In genomic region chr5:114772456-114773203, GRCm38 (mm10) we compare ENCODE assay signal across 8 mouse cellular contexts. TPM values are rescaled to one million over a fixed set of nuclear protein-coding genes. Genes with fewer than 3 reads are reported as not detected.
A peak's percentile ranks its signal among the peaks of the same experiment; 100 is the strongest.
DNase-seq lines count a peak whose midpoint lies in the region; ATAC-seq lines count a peak whose summit lies in the region.

No protein-coding gene starts in this region.

- peak overlapping the region; percentile 83 for H3K4me2 ChIP-seq in embryonic facial prominence, embryonic 13.5 days
- H3K4me2 ChIP-seq in heart, embryonic 15.5 days = peak overlapping the region; percentile 75
- peak overlapping the region; percentile 97 for H3K4me2 ChIP-seq in stomach, embryonic 14.5 days (replicated peaks; ENCODE audit: low read depth, low read length)

- no peaks in the 10 kb centered on the region for H3K27me3 ChIP-seq in embryonic facial prominence, embryonic 13.5 days
- no peaks in the 10 kb centered on the region for H3K27me3 ChIP-seq in heart, embryonic 15.5 days
- no peaks in the 10 kb centered on the region for H3K27me3 ChIP-seq in megakaryocyte, embryonic 14.5 days (replicated peaks)
- H3K27me3 ChIP-seq in stomach, embryonic 14.5 days (ENCODE audit: control insufficient read depth, insufficient read depth, low read length) = no peaks in the 10 kb centered on the region

- peak; percentile 40 for ATAC-seq in embryonic facial prominence, embryonic 13.5 days (ENCODE audit: insufficient number of reproducible peaks, insufficient read depth, low FRiP score, low TSS enrichment, low read depth)
- peak; percentile 69 for ATAC-seq in heart, embryonic 15.5 days (replicated peaks; ENCODE audit: insufficient number of reproducible peaks, insufficient read depth, low FRiP score, low read depth)
- ATAC-seq in stomach, embryonic 14.5 days (ENCODE audit: insufficient number of reproducible peaks, insufficient read depth, low FRiP score, low read depth) = peak; percentile 38

- H3K4me1 ChIP-seq in embryonic facial prominence, embryonic 13.5 days = peaks cover 29% of the 10 kb centered on the region
- H3K4me1 ChIP-seq in heart, embryonic 15.5 days (replicated peaks) = peaks cover 26% of the 10 kb centered on the region
- H3K4me1 ChIP-seq in megakaryocyte, embryonic 14.5 days = peaks cover 53% of the 10 kb centered on the region
- peaks cover 20% of the 10 kb centered on the region for H3K4me1 ChIP-seq in stomach, embryonic 14.5 days (ENCODE audit: control insufficient read depth, insufficient read depth, low read length)

- H3K9ac ChIP-seq in embryonic facial prominence, embryonic 13.5 days = peak overlapping the region; percentile 95
- H3K9ac ChIP-seq in heart, embryonic 15.5 days = peak overlapping the region; percentile 95
- H3K9ac ChIP-seq in stomach, embryonic 14.5 days (replicated peaks; ENCODE audit: low read depth, low read length) = peak overlapping the region; percentile 76

- H3K9me3 ChIP-seq in embryonic facial prominence, embryonic 13.5 days = no peaks in the 10 kb centered on the region
- no peaks in the 10 kb centered on the region for H3K9me3 ChIP-seq in heart, embryonic 15.5 days (replicated peaks)
- no peaks in the 10 kb centered on the region for H3K9me3 ChIP-seq in megakaryocyte, embryonic 14.5 days
- no peaks in the 10 kb centered on the region for H3K9me3 ChIP-seq in stomach, embryonic 14.5 days (ENCODE audit: control insufficient read depth, low read depth, low read length)

- under 1% methylated on average over 32 of the region's 57 CpGs for WGBS in embryonic facial prominence, embryonic 13.5 days
- WGBS in heart, embryonic 15.5 days = 2% methylated on average over 28 of the region's 57 CpGs
- WGBS in stomach, embryonic 14.5 days = under 1% methylated on average over 40 of the region's 57 CpGs

- DNase-seq in B cell, adult 2 months = peak; percentile 68 to 69
- peak; percentile 59 for DNase-seq in ZHBTc4 (ENCODE audit: low read depth, low spot score)
- DNase-seq in kidney, postnatal 25 days = peak; percentile 55 to 78
- DNase-seq in layer of hippocampus, postnatal 14 days (ENCODE audit: low spot score in 2 of 2) = no peak

- H3K36me3 ChIP-seq in embryonic facial prominence, embryonic 13.5 days = no peaks in the 10 kb centered on the region
- H3K36me3 ChIP-seq in heart, embryonic 15.5 days = no peaks in the 10 kb centered on the region
- H3K36me3 ChIP-seq in megakaryocyte, embryonic 14.5 days (replicated peaks; ENCODE audit: low read length) = peaks cover 26% of the 10 kb centered on the region
- no peaks in the 10 kb centered on the region for H3K36me3 ChIP-seq in stomach, embryonic 14.5 days (ENCODE audit: control insufficient read depth, insufficient read depth, low read length)

- H3K4me3 ChIP-seq in embryonic facial prominence, embryonic 13.5 days = peak overlapping the region; percentile 99
- H3K4me3 ChIP-seq in heart, embryonic 15.5 days = peak overlapping the region; percentile 98
- H3K4me3 ChIP-seq in megakaryocyte, embryonic 14.5 days (replicated peaks) = peak overlapping the region; percentile 98
- H3K4me3 ChIP-seq in stomach, embryonic 14.5 days (ENCODE audit: low read depth, low read length) = peak overlapping the region; percentile 99

- H3K27ac ChIP-seq in embryonic facial prominence, embryonic 13.5 days = peak overlapping the region; percentile 79
- H3K27ac ChIP-seq in heart, embryonic 15.5 days = peak overlapping the region; percentile 90
- H3K27ac ChIP-seq in stomach, embryonic 14.5 days (ENCODE audit: low read length) = peak overlapping the region; percentile 74

RNA-seq across cellular contexts. Expression of gene Ankrd13a, which starts 1.8 kb away (rescaled TPM):
- polyA plus RNA-seq in embryonic facial prominence, embryonic 13.5 days (2015; fragmentation: Nextera tagmentation; extraction: Ambion mirVana) = 45.9 and 47.0 TPM in 2 replicates
- 28.3 and 42.0 TPM in 2 replicates for polyA plus RNA-seq in heart, embryonic 15.5 days (2015; fragmentation: Nextera tagmentation; extraction: Ambion mirVana)
- polyA plus RNA-seq in megakaryocyte, embryonic 14.5 days (2012; ENCODE audit: insufficient read depth, low replicate concordance) = 99.9 and 118 TPM in 2 replicates
- 35.6 and 49.5 TPM in 2 replicates for polyA plus RNA-seq in stomach, embryonic 14.5 days (2014; fragmentation: Nextera tagmentation; extraction: Ambion mirVana)
- total RNA-seq in layer of hippocampus, postnatal 14 days (2021) = 10 to 100 TPM; 41.7 to 42.3 TPM

RNA-seq across cellular contexts. Expression of gene Git2, which starts 2.7 kb away (rescaled TPM):
- polyA plus RNA-seq in embryonic facial prominence, embryonic 13.5 days (2015; fragmentation: Nextera tagmentation; extraction: Ambion mirVana) = 49.6 and 49.8 TPM in 2 replicates
- polyA plus RNA-seq in heart, embryonic 15.5 days (2015; fragmentation: Nextera tagmentation; extraction: Ambion mirVana) = 31.0 and 43.2 TPM in 2 replicates
- polyA plus RNA-seq in megakaryocyte, embryonic 14.5 days (2012; ENCODE audit: insufficient read depth, low replicate concordance) = 48.3 and 136 TPM in 2 replicates
- 41.2 and 42.6 TPM in 2 replicates for polyA plus RNA-seq in stomach, embryonic 14.5 days (2014; fragmentation: Nextera tagmentation; extraction: Ambion mirVana)
- 10 to 100 TPM; 41.1 to 48.5 TPM for total RNA-seq in layer of hippocampus, postnatal 14 days (2021)

RNA-seq across cellular contexts. Expression of gene 1500011B03Rik, which starts 50.6 kb away (rescaled TPM):
- 103 TPM in 2 replicates for polyA plus RNA-seq in embryonic facial prominence, embryonic 13.5 days (2015; fragmentation: Nextera tagmentation; extraction: Ambion mirVana)
- 39.0 and 52.9 TPM in 2 replicates for polyA plus RNA-seq in heart, embryonic 15.5 days (2015; fragmentation: Nextera tagmentation; extraction: Ambion mirVana)
- polyA plus RNA-seq in megakaryocyte, embryonic 14.5 days (2012; ENCODE audit: insufficient read depth, low replicate concordance) = 24.5 and 89.4 TPM in 2 replicates
- polyA plus RNA-seq in stomach, embryonic 14.5 days (2014; fragmentation: Nextera tagmentation; extraction: Ambion mirVana) = 112 and 113 TPM in 2 replicates
- 100 to 1,000 TPM; 148 to 161 TPM for total RNA-seq in layer of hippocampus, postnatal 14 days (2021)

Comparison
In these comparisons a context has a peak if more than half of its experiments do, and no peak if none do; other contexts are left out.
1. DNase-seq: peak in B cell, adult 2 months (2 of 2), ZHBTc4 (single experiment) and kidney, postnatal 25 days (2 of 2); none in layer of hippocampus, postnatal 14 days (0 of 2).
2. Peak in every context shown above with its lines, with median percentiles within 50 percentile points of each other: ATAC-seq, H3K27ac ChIP-seq, H3K4me2 ChIP-seq, H3K4me3 ChIP-seq and H3K9ac ChIP-seq.